Mouse (Mus musculus) testis, adult 2 months (tissue): ENCODE measurements around the gene Endov. TPM values are rescaled to one million over a fixed set of nuclear protein-coding genes. Genes with fewer than 3 reads are reported as not detected.
A peak's percentile ranks its signal among the peaks of the same experiment; 100 is the strongest.

Source experiments
- H3K27ac ChIP-seq: fragments of 200-500 bp; 2 replicates; pipeline ENCODE4 v1.5.1; 2012; ENCODE audit warnings: low read depth, low read length; ENCODE audit not compliant: control insufficient read depth, insufficient read depth
- H3K27me3 ChIP-seq: fragments of 200-500 bp; 2 replicates; pipeline ENCODE4 v1.6.1; 2012; ENCODE audit warnings: mild to moderate bottlenecking, low read length, moderate library complexity; ENCODE audit not compliant: control insufficient read depth, insufficient read depth
- H3K36me3 ChIP-seq: fragments of 200-500 bp; 2 replicates; pipeline ENCODE4 v1.6.1; 2012; ENCODE audit warnings: mild to moderate bottlenecking, low read length; ENCODE audit not compliant: control insufficient read depth, insufficient read depth
- H3K4me1 ChIP-seq: fragments of 200-500 bp; 2 replicates; pipeline ENCODE4 v1.6.1; 2012; ENCODE audit warnings: low read length; ENCODE audit not compliant: control insufficient read depth, insufficient read depth
- H3K4me3 ChIP-seq: fragments of 200-500 bp; 2 replicates; pipeline ENCODE4 v1.5.1; 2012; ENCODE audit warnings: low read depth, mild to moderate bottlenecking, low read length, moderate library complexity, mixed read lengths; ENCODE audit not compliant: control insufficient read depth
- CTCF ChIP-seq: fragments of 200-500 bp; IDR thresholded peaks from 2 replicates; pipeline ENCODE4 v1.5.1; 2012; ENCODE audit warnings: low read depth, mild to moderate bottlenecking, inconsistent platforms, low read length, moderate library complexity; ENCODE audit not compliant: control insufficient read depth, insufficient read depth, insufficient replicate concordance
- POLR2A ChIP-seq: fragments of 200-500 bp; IDR thresholded peaks from 2 replicates; pipeline ENCODE4 v1.6.1; 2012; ENCODE audit warnings: low read depth, mild to moderate bottlenecking, inconsistent platforms, low read length, moderate library complexity; ENCODE audit not compliant: control insufficient read depth
- polyA plus RNA-seq: library from polyadenylated mRNA; depleted of rRNA; stranded (reverse); fragments of >200 nt; gene quantifications from 2 replicates; pipeline ENCODE4 v1.2.3, GENCODE M21; 2012

Gene Endov
- polyA plus RNA-seq, 1 experiment, result 12.8 TPM

DNA sequence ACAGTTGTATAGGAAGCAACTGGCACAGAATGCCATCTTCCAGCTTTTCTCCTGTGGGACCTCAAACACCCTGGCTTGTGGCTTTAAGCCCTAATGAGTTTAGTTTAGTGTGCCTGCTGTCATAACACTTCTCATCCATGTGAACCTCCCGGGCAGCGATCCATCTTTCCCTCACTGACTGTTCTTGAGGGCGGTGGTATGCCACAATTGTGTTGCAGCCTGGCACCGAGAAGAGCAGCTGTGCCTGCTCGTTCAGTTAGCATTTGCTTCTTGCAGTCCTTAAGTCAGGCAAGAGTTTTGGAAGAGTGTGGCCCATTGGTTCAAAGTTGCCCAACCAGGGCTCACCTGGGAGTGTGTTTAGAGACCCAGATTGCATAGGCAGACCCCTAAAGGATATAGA is 5.0 kb downstream of the Endov start:
- no peak overlapping the region for H3K27ac ChIP-seq
- no peaks in the 10 kb centered on the region for H3K27me3 ChIP-seq
- no peaks in the 10 kb centered on the region for H3K36me3 ChIP-seq
- TF ChIP-seq POLR2A (no peak), CTCF (no peak)
- peaks cover 2% of the 10 kb centered on the region; the same call in 1 of the 2 replicates for H3K4me1 ChIP-seq
- no peak overlapping the region for H3K4me3 ChIP-seq

GRCm38 (mm10) chr11:119497451-119497850 is 6.3 kb downstream of the Endov start:
- H3K4me3 ChIP-seq, result no peak overlapping the region
- H3K36me3 ChIP-seq, result no peaks in the 10 kb centered on the region
- TF ChIP-seq POLR2A (no peak), CTCF (no peak)
- H3K27ac ChIP-seq, result no peak overlapping the region
- H3K4me1 ChIP-seq, result no peaks in the 10 kb centered on the region
- no peaks in the 10 kb centered on the region for H3K27me3 ChIP-seq

- H3K36me3 ChIP-seq, result no peaks in the 10 kb centered on the region
- TF ChIP-seq POLR2A, result no peak
- TF ChIP-seq CTCF, result no peak
- H3K27me3 ChIP-seq, result no peaks in the 10 kb centered on the region
- no peak overlapping the region for H3K27ac ChIP-seq
- no peak overlapping the region for H3K4me3 ChIP-seq
- H3K4me1 ChIP-seq, result no peaks in the 10 kb centered on the region
These were observed 8.2 kb downstream of the Endov start for GRCm38 (mm10) chr11:119499297-119499696.

DNA sequence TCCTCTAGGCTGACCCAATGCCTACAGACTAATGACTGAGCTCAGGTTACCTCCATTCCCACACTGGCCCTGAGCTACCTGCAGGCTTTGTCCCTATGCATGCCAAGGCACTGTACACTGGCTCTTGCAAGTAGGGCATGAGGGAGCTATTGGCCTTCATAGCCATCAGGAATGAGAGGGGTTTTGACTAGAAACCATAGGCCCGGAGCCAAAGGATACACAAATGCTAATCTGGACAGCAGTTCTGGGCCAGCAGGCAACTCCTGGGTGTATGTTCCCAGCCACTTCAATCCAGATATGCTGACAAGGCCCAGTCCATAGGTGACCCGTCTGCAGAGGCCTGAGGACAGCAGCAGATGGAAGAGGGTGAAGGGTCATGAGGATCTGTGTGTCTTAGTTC is 8.9 kb downstream of the Endov start:
- no peak for TF ChIP-seq CTCF
- TF ChIP-seq POLR2A, result no peak
- no peak overlapping the region for H3K27ac ChIP-seq
- H3K4me3 ChIP-seq, result no peak overlapping the region
- no peaks in the 10 kb centered on the region for H3K36me3 ChIP-seq
- H3K4me1 ChIP-seq, result no peaks in the 10 kb centered on the region
- H3K27me3 ChIP-seq, result no peaks in the 10 kb centered on the region

DNA sequence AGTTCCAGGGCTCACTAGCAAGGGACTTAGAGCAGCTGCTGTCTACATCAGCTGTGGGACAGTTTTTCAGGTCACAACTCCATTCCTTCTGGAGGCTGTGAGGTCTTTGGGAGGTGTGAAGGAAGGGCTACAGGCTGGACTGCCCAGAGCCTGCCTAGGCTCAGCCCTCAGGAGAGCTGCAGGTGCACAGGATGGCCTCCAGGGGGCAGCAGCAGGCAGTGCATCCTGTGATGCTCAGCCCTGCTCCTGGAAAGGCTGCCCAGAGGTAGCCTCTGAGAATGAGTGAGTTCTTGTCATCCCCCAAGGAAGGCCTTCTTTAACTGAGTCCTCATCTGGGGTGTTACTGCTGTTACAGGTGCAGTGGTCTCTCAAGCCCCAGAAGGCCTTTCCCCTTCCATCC is 12.5 kb downstream of the Endov start:
- Histone ChIP-seq H3K27ac (no peak overlapping the region), H3K4me1 (no peaks in the 10 kb centered on the region), H3K27me3 (no peaks in the 10 kb centered on the region), H3K4me3 (no peak overlapping the region), H3K36me3 (peaks cover 1% of the 10 kb centered on the region; the same call in 1 of the 2 replicates)
- TF ChIP-seq CTCF (peak; percentile 97), POLR2A (no peak)

GRCm38 (mm10) chr11:119506386-119506785 is 15.2 kb downstream of the Endov start:
- H3K27ac ChIP-seq, result no peak overlapping the region
- no peak overlapping the region for H3K4me3 ChIP-seq
- H3K36me3 ChIP-seq, result peaks cover 1% of the 10 kb centered on the region; the same call in 1 of the 2 replicates
- no peaks in the 10 kb centered on the region for H3K4me1 ChIP-seq
- no peak for TF ChIP-seq POLR2A
- no peak for TF ChIP-seq CTCF
- H3K27me3 ChIP-seq, result no peaks in the 10 kb centered on the region

DNA sequence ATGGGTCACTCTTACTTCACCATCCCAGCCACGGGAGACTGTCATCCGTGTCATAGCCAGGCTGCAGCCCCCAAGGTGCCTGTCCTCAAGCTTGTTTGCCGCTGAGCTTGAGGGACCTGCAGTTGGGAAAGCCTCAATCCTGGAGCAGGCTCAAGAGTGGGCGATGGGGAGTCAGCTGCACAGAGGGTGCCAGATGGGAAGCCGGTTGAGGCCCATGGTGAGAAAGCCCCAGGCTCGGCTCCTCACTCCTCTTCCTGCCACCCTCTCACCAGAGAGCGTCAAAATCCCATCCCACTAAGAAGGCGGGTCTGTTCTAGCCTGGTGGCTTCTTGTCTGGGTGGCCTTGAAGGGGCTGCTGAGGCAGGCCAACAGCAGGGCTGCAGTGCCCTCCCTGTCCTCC is 16.6 kb downstream of the Endov start:
- Histone ChIP-seq H3K27me3 (no peaks in the 10 kb centered on the region), H3K4me3 (no peak overlapping the region), H3K36me3 (peaks cover 1% of the 10 kb centered on the region; the same call in 1 of the 2 replicates), H3K27ac (no peak overlapping the region), H3K4me1 (no peaks in the 10 kb centered on the region)
- TF ChIP-seq POLR2A (no peak), CTCF (no peak)
